Mouse (Mus musculus) kidney, embryonic 15.5 days (tissue): ENCODE results near the gene Prnp. TPM values are rescaled to one million over a fixed set of nuclear protein-coding genes. Genes with fewer than 3 reads are reported as not detected.
A peak's percentile ranks its signal among the peaks of the same experiment; 100 is the strongest.

Experiments used
- ATAC-seq: fragments of 200-750 bp; cut with Nextera tagmentation; replicated peaks from 2 replicates; pipeline ENCODE4 v1.8.0; 2017; ENCODE audit warnings: moderate TSS enrichment; ENCODE audit not compliant: low FRiP score
- H3K27ac ChIP-seq: fragments of 300-500 bp; sonication (generic); 2 replicates; pipeline ENCODE4 v1.5.1; 2015; ENCODE audit warnings: mild to moderate bottlenecking, inconsistent platforms
- H3K27me3 ChIP-seq: fragments of 300-500 bp; sonication (generic); 2 replicates; pipeline ENCODE4 v1.6.1; 2015; ENCODE audit warnings: inconsistent platforms
- H3K36me3 ChIP-seq: fragments of 300-500 bp; sonication (generic); 2 replicates; pipeline ENCODE4 v1.6.1; 2015; ENCODE audit warnings: inconsistent platforms
- H3K4me1 ChIP-seq: fragments of 300-500 bp; sonication (generic); 2 replicates; pipeline ENCODE4 v1.6.1; 2015; ENCODE audit warnings: inconsistent platforms
- H3K4me2 ChIP-seq: fragments of 300-500 bp; sonication (generic); 2 replicates; pipeline ENCODE4 v1.6.1; 2015; ENCODE audit warnings: moderate library complexity, mild to moderate bottlenecking, inconsistent platforms
- H3K4me3 ChIP-seq: fragments of 300-500 bp; sonication (generic); replicated peaks from 2 replicates; pipeline ENCODE4 v1.5.1; 2015; ENCODE audit warnings: mild to moderate bottlenecking, inconsistent platforms
- H3K9ac ChIP-seq: fragments of 300-500 bp; sonication (generic); 2 replicates; pipeline ENCODE4 v1.6.1; 2015; ENCODE audit warnings: mild to moderate bottlenecking, inconsistent platforms
- H3K9me3 ChIP-seq: fragments of 300-500 bp; sonication (generic); replicated peaks from 2 replicates; pipeline ENCODE4 v1.6.1; 2016; ENCODE audit warnings: inconsistent platforms
- WGBS: fragments of 180-500 bp; shearing (Covaris S2); methylation state at CpG from one replicate; pipeline ENCODE4 v1.1.7; 2015; ENCODE audit warnings: mixed read lengths; 5-methylcytosine and 5-hydroxymethylcytosine counted together
- polyA plus RNA-seq: library from polyadenylated mRNA; unstranded; fragments of >200 nt; fragmentation: Nextera tagmentation; extraction: Ambion mirVana; gene quantifications from 2 replicates; pipeline ENCODE4 v1.2.1, GENCODE M21; 2015

Prnp gene
- polyA plus RNA-seq, 1 experiment from 2014 or later, result 47.4 TPM

GRCm38 (mm10) chr2:131888233-131888632, 21.5 kb upstream of the Prnp start:
- H3K4me1 ChIP-seq, result no peaks in the 10 kb centered on the region
- no peaks in the 10 kb centered on the region for H3K36me3 ChIP-seq
- no peak overlapping the region for H3K4me2 ChIP-seq
- H3K4me3 ChIP-seq, result no peak overlapping the region
- no peaks in the 10 kb centered on the region for H3K27me3 ChIP-seq
- WGBS, result 81% methylated on average over 7 of the region's 7 CpGs
- H3K9me3 ChIP-seq, result no peaks in the 10 kb centered on the region
- H3K27ac ChIP-seq, result no peak overlapping the region
- no peak for ATAC-seq
- H3K9ac ChIP-seq, result no peak overlapping the region

GRCm38 (mm10) chr2:131892534-131892933, 17.2 kb upstream of the Prnp start:
- Histone ChIP-seq H3K4me1 (no peaks in the 10 kb centered on the region), H3K9me3 (no peaks in the 10 kb centered on the region), H3K4me3 (no peak overlapping the region), H3K9ac (no peak overlapping the region), H3K27me3 (no peaks in the 10 kb centered on the region), H3K36me3 (no peaks in the 10 kb centered on the region), H3K4me2 (no peak overlapping the region), H3K27ac (0 out of 2 replicates have a peak overlapping the region, but pooled peaks have one; percentile 32)
- no peak for ATAC-seq
- WGBS, result 48% methylated on average over 5 of the region's 5 CpGs

GRCm38 (mm10) chr2:131895106-131895505, 14.6 kb upstream of the Prnp start:
- H3K36me3 ChIP-seq, result no peaks in the 10 kb centered on the region
- no peak for ATAC-seq
- H3K9me3 ChIP-seq, result no peaks in the 10 kb centered on the region
- H3K27me3 ChIP-seq, result no peaks in the 10 kb centered on the region
- WGBS, result 88% methylated on average over 2 of the region's 2 CpGs
- H3K27ac ChIP-seq, result no peak overlapping the region
- no peaks in the 10 kb centered on the region for H3K4me1 ChIP-seq
- H3K4me3 ChIP-seq, result no peak overlapping the region
- H3K9ac ChIP-seq, result no peak overlapping the region
- H3K4me2 ChIP-seq, result no peak overlapping the region

- no peaks in the 10 kb centered on the region for H3K27me3 ChIP-seq
- no peak overlapping the region for H3K27ac ChIP-seq
- no peak for ATAC-seq
- H3K36me3 ChIP-seq, result no peaks in the 10 kb centered on the region
- no peaks in the 10 kb centered on the region for H3K9me3 ChIP-seq
- WGBS, result 89% methylated on average over 4 of the region's 4 CpGs
- no peaks in the 10 kb centered on the region for H3K4me1 ChIP-seq
- H3K9ac ChIP-seq, result no peak overlapping the region
- no peak overlapping the region for H3K4me2 ChIP-seq
- no peak overlapping the region for H3K4me3 ChIP-seq
These were observed 13.7 kb upstream of the Prnp start for GRCm38 (mm10) chr2:131896011-131896410.

GRCm38 (mm10) chr2:131897336-131898109, 12.2 kb upstream of the Prnp start:
- Histone ChIP-seq H3K9me3 (no peaks in the 10 kb centered on the region), H3K4me2 (no peak overlapping the region), H3K4me3 (no peak overlapping the region), H3K27me3 (no peaks in the 10 kb centered on the region), H3K36me3 (no peaks in the 10 kb centered on the region), H3K4me1 (no peaks in the 10 kb centered on the region), H3K9ac (no peak overlapping the region), H3K27ac (no peak overlapping the region)
- 92% methylated on average over 12 of the region's 12 CpGs for WGBS
- ATAC-seq, result no peak

GRCm38 (mm10) chr2:131902423-131902822, 7.3 kb upstream of the Prnp start:
- Histone ChIP-seq H3K4me1 (no peaks in the 10 kb centered on the region), H3K4me2 (no peak overlapping the region), H3K4me3 (no peak overlapping the region), H3K9me3 (no peaks in the 10 kb centered on the region), H3K9ac (no peak overlapping the region), H3K36me3 (no peaks in the 10 kb centered on the region), H3K27me3 (no peaks in the 10 kb centered on the region), H3K27ac (no peak overlapping the region)
- 17% methylated on average over 2 of the region's 3 CpGs for WGBS
- ATAC-seq, result no peak

- no peaks in the 10 kb centered on the region for H3K9me3 ChIP-seq
- no peak overlapping the region for H3K4me3 ChIP-seq
- no peak overlapping the region for H3K9ac ChIP-seq
- H3K27me3 ChIP-seq, result no peaks in the 10 kb centered on the region
- 0 out of 2 replicates have a peak, but pooled peaks cover under 1% of the 10 kb centered on the region for H3K4me1 ChIP-seq
- 48% methylated on average over 8 of the region's 8 CpGs for WGBS
- no peak overlapping the region for H3K27ac ChIP-seq
- H3K4me2 ChIP-seq, result no peak overlapping the region
- ATAC-seq, result no peak
- no peaks in the 10 kb centered on the region for H3K36me3 ChIP-seq
These were observed 6.9 kb upstream of the Prnp start for GRCm38 (mm10) chr2:131902867-131903266.

GRCm38 (mm10) chr2:131905025-131905424, 4.7 kb upstream of the Prnp start:
- no peaks in the 10 kb centered on the region for H3K36me3 ChIP-seq
- no peak overlapping the region for H3K4me3 ChIP-seq
- H3K27ac ChIP-seq, result no peak overlapping the region
- no peak overlapping the region for H3K4me2 ChIP-seq
- H3K9me3 ChIP-seq, result no peaks in the 10 kb centered on the region
- WGBS, result 60% methylated on average over 5 of the region's 5 CpGs
- peaks cover 15% of the 10 kb centered on the region for H3K4me1 ChIP-seq
- H3K27me3 ChIP-seq, result no peaks in the 10 kb centered on the region
- H3K9ac ChIP-seq, result no peak overlapping the region
- no peak for ATAC-seq

GRCm38 (mm10) chr2:131905776-131906175, 4.0 kb upstream of the Prnp start:
- 0 out of 2 replicates have a peak, but pooled peaks cover 3% of the 10 kb centered on the region for H3K27me3 ChIP-seq
- no peak overlapping the region for H3K4me3 ChIP-seq
- H3K4me1 ChIP-seq, result peaks cover 19% of the 10 kb centered on the region
- no peaks in the 10 kb centered on the region for H3K36me3 ChIP-seq
- WGBS, result 47% methylated on average over 6 of the region's 6 CpGs
- no peak overlapping the region for H3K27ac ChIP-seq
- no peaks in the 10 kb centered on the region for H3K9me3 ChIP-seq
- no peak overlapping the region for H3K4me2 ChIP-seq
- H3K9ac ChIP-seq, result no peak overlapping the region
- ATAC-seq, result no peak

- Histone ChIP-seq H3K4me1 (peaks cover 24% of the 10 kb centered on the region), H3K27me3 (0 out of 2 replicates have a peak, but pooled peaks cover 3% of the 10 kb centered on the region), H3K9ac (no peak overlapping the region), H3K27ac (no peak overlapping the region), H3K9me3 (no peaks in the 10 kb centered on the region), H3K4me3 (no peak overlapping the region), H3K36me3 (no peaks in the 10 kb centered on the region), H3K4me2 (no peak overlapping the region)
- ATAC-seq, result no peak
- 94% methylated on average over 3 of the region's 3 CpGs for WGBS
These were observed 3.5 kb upstream of the Prnp start for GRCm38 (mm10) chr2:131906266-131906665.

- Histone ChIP-seq H3K4me2 (no peak overlapping the region), H3K9ac (no peak overlapping the region), H3K36me3 (no peaks in the 10 kb centered on the region), H3K27me3 (0 out of 2 replicates have a peak, but pooled peaks cover 3% of the 10 kb centered on the region), H3K27ac (no peak overlapping the region), H3K4me1 (peaks cover 28% of the 10 kb centered on the region), H3K4me3 (no peak overlapping the region), H3K9me3 (no peaks in the 10 kb centered on the region)
- 76% methylated on average over 1 of the region's 1 CpGs for WGBS
- ATAC-seq, result no peak
These were observed 2.9 kb upstream of the Prnp start for GRCm38 (mm10) chr2:131906846-131907245.

- no peak overlapping the region for H3K9ac ChIP-seq
- no peak overlapping the region for H3K27ac ChIP-seq
- no peak overlapping the region for H3K4me2 ChIP-seq
- H3K9me3 ChIP-seq, result no peaks in the 10 kb centered on the region
- no peaks in the 10 kb centered on the region for H3K36me3 ChIP-seq
- 86% methylated on average over 5 of the region's 5 CpGs for WGBS
- 0 out of 2 replicates have a peak, but pooled peaks cover 3% of the 10 kb centered on the region for H3K27me3 ChIP-seq
- no peak overlapping the region for H3K4me3 ChIP-seq
- H3K4me1 ChIP-seq, result peaks cover 28% of the 10 kb centered on the region
- no peak for ATAC-seq
These were observed 2.4 kb upstream of the Prnp start for GRCm38 (mm10) chr2:131907311-131907710.
